Mouse (Mus musculus): ENCODE data around the gene Slc9a5.

Gene Slc9a5

DNA sequence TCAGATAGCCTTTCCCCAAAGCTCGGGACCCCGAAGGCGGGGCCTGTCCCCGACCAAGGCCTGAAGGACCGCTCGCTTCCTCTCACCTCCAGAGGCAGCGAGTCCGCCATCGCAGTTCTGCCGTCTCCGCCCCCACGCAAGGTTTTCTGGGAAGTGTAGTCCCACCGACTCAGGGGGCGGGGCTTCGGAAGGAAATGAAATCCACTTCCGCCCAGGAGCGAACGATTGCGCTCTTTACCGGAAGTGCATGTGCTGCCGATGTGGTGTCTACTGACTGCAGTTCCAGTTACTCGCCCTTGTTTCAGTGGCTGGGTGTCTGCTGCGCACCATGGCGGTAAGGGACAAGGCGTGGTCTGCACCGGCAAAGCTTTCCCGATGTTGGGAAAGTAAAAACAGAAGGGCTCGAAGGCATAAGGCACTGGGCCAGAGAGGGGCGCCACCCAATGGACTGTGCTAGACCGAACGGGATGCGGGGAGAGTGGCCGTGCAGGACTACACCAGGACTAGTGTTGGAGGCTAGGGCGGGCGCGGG lies 22.4 kb upstream of the Slc9a5 start, which contains the start of the genes Lrrc29 and Tmem208:
TSS of gene Lrrc29 (minus strand) at position 138 of the 532 bp plus-strand sequence.
TSS of gene Tmem208 (plus strand) at position 214 of the 532 bp plus-strand sequence.
- peak; percentile 97 for DNase-seq (ENCODE audit: low spot score)

DNA sequence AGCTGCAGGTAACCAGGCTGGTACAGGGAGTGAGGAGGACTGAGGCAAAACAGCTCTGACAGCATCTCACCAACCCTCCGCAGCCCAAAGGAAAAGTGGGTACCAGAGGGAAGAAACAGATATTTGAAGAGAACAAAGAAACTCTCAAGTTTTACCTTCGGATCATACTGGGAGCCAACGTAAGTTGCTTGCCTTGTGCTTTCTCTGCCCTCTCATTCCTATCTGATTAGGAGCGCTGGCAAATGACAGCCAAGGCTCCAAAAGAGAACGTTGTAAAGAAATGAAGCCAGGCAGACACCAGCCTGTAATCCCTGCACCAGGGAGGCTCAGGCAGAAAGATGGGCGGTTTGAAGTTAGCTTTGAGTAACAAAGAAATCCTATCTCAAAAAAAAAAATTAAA lies 21.7 kb upstream of the Slc9a5 start:
- no peak for DNase-seq (ENCODE audit: low spot score)

DNA sequence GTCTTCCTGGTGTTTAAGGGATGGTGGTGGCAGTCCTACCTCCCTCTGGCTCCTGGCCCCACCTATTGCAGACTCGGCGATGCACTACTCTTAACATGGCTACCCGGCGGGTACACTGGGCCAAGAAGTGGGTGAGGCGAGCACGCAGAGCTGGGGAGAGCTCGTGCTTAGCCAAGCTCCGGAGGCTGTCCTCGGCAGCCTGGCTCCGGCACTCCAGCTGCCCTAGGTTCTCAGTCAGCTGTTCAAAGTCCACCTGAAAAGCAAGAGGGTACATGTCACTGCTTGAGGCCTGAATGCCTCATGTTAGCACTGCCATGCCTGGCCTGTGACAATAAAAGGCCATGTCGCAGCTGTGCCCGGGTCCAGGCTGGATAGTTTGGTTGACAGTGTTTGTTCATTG lies 18.3 kb upstream of the Slc9a5 start:
- DNase-seq (ENCODE audit: low spot score) = no peak

DNA sequence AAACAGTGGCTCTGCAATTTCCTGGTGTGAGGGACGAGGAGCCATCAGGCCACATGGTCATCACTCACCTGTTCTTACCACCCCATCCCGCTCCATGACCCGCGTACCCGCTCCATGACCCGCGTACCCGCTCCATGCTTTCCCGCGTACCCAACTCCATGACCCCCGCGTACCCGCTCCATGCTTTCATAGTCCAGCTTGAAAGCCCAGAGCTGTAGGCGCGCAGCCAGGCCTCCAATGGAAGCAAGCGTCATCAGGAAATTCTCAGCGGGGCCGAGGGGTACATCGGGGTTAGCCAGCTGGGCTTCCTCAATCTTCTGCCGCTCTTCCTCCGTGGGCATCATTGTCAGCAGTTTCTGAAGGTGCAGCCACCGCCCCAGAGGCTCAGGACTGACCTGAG lies 17.2 kb upstream of the Slc9a5 start:
- no peak for DNase-seq (ENCODE audit: low spot score)

DNA sequence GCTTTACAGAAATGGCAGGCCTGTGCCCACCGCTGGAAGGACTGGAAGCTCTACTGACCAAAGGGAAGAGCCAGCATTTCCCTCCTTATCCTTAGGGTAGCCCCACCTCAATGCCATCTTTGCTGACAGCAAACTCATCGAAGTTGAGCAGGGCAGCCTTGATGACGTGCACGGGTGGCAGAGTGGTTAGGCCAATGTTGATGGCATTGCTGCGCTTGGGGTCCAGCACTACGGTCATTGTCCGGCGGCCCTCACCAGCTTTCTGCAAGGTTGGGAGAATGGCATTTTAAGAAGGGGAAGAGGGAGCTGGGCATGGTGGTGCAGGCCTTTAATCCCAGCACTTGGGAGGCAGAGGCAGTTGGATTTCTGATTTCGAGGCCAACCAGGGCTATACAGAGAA lies 16.7 kb upstream of the Slc9a5 start:
- DNase-seq (ENCODE audit: low spot score) = no peak

DNA sequence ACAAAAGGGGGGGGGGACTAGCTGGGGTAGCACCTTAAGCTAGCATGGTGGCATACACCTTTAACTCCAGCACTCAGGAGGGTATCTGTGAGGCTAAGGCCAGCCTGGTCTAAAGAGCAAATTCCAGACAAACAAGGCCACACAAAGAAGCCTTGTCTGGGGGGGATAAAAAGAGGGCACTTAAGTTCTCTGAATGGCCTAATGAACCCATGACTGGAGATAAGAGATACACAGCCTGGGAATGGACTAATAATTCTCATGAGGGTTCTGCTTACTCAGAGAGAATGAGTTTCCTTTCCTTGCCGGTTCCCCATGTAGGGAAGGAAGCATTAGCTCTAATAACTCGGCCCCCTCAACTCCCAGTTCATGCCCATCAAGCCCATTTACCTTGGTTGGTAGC lies 16.1 kb upstream of the Slc9a5 start:
- DNase-seq (ENCODE audit: low spot score) = no peak

- DNase-seq (ENCODE audit: low spot score) = no peak
Measured at GRCm38 (mm10) chr8:105336373-105337130, 12.1 kb upstream of the Slc9a5 start.

- no peak for DNase-seq (ENCODE audit: low spot score)
Measured at GRCm38 (mm10) chr8:105338992-105339391, 9.7 kb upstream of the Slc9a5 start.

- DNase-seq (ENCODE audit: low spot score) = no peak
Measured at GRCm38 (mm10) chr8:105339886-105340635, 8.6 kb upstream of the Slc9a5 start.

DNA sequence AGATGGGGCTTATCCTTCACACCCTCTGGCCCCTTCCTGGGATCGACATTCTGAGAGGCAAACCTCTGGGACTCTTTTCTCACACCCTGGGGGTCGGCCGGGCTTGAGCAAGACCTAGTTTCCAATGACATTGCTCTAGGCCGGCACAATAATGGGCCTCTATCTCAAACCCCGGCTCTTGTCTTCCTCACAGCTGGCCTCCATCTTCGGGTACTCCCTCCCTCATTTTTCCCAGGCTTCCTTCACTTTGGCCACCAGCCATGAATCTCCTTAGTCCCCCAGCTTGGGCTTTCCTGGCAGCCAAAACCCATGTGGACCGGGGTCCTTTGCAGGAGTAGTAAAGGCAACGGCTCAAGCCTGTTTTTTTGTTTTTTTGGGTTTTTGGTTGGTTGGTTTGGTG lies 7.2 kb upstream of the Slc9a5 start:
- no peak for DNase-seq (ENCODE audit: low spot score)

DNA sequence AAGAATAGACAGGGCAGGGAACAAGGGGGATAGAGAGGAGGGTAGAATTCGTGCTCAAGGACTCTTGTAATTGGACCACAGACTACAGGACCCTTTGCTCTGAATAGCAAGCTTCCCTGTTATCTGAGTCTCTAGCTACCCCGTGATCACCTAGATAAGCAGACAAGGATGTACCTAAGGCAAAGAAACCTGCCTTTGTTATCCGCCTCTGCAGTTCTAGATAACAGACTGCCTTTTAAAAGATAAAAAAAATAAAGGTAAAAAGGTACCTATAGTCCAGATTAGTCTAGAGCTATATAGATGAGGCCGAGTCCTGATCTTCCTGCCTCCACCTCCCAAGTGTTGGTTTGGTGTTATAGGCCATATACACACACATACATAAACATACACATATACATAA lies 5.9 kb upstream of the Slc9a5 start:
- DNase-seq (ENCODE audit: low spot score) = no peak

- no peak for DNase-seq (ENCODE audit: low spot score)
Measured at GRCm38 (mm10) chr8:105343791-105344574, 4.7 kb upstream of the Slc9a5 start.

- no peak for DNase-seq (ENCODE audit: low spot score)
Measured at GRCm38 (mm10) chr8:105345061-105345975, 3.3 kb upstream of the Slc9a5 start.

- DNase-seq (ENCODE audit: low spot score) = no peak
Measured at GRCm38 (mm10) chr8:105346611-105347427, 1.8 kb upstream of the Slc9a5 start.

- peak; percentile 76 for DNase-seq (ENCODE audit: low spot score)
Measured at GRCm38 (mm10) chr8:105347428-105348221, 1.0 kb upstream of the Slc9a5 start, which contains the start of gene Fhod1. Gene Fhod1 (minus strand): TSS chr8:105347953.

DNA sequence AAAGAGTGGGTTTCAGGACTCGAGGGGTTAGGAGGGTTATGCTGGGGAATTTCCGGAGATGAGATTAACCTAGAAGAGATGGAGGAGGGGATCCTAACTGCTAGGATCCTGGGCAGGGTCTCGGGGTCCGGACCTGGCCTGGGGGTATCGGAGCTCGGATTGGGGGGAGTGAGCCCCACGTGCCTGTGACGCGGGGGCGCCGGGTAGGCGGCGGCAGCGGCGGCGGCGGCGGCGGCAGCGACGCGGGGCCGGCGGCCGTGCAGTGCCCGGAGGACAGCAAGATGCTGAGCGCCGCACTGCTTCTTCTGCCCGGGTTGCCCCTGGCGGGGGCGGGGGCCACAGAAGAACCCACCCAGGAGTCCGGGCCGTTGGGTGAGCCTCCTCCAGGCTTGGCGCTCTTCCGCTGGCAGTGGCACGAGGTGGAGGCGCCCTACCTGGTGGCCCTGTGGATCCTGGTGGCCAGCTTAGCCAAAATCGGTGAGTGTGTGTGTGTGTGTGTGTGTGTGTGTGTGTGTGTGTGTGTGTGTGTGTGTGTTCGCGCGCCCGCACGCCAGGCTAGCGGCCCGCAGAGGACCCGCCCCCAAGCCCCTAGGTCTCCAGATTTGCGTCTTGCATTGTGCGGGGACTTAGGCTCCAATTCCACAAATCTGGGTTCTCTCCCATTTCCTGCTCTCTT lies 591 bp downstream of the Slc9a5 start:
- DNase-seq (ENCODE audit: low spot score) = peak; percentile 16

GRCm38 (mm10) chr8:105350186-105350585 lies 1.5 kb downstream of the Slc9a5 start:
- DNase-seq (ENCODE audit: low spot score) = no peak

DNA sequence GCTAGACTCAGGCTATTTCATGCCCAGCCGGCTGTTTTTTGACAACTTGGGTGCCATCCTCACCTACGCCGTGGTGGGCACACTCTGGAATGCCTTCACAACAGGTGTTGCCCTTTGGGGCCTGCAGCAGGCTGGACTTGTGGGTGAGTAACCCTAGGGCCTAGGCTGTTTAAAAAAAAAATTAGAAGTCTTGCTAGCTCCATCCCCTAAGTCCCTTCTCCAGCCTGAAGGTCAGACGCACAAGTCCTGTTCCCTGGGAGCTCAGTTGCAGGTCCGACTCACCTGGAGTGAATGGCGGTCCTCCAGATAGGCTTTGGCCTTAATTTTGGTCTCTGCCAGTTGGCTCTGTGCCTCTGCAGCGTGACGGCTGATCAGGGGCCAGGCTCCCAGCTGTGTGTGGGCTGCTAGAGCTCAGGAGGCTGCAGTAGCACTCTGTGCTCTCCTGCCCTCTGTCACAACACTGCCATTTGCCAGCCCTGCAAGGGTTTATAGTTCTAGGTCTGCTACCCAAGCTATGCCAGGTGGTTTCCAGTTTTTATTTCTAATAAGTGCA lies 5.0 kb downstream of the Slc9a5 start:
- no peak for DNase-seq (ENCODE audit: low spot score)
